In the genomic region with DNA sequence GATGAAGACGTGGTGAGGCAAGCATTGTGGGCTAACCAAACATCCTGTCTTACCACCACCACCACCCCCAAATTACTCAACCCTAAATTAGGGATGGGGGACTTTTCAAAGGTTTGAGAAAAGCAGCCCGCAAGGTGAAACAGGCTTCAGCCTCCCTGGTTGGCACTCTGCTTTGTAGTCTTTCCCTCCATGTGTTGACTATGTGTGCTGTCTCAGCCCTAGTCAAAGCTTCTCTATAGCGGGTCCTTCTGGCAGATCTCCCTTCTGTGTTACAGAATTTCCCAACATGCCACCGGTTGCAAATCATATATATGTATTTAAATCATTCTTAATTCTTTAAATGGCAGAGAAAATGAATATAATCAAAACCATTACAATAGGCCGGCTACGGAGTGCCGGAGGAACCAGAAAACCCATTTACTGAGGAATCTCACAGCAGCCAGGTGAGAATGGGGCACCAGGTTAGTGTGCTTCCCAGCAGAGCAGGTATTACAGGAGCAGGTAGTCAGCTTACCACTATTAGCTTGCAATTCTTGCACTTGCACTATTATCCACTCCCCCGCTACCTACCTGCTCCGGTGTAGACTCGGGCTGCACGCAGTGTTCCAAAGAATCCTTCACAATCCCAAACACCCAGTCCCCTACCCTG, we compare ENCODE assay signal across 8 mouse cellular contexts. TPM values are rescaled to one million over a fixed set of nuclear protein-coding genes. Genes with fewer than 3 reads are reported as not detected.
DNase-seq lines count a peak whose midpoint lies in the region; ATAC-seq and TF ChIP-seq lines count a peak whose summit lies in the region.

No protein-coding gene starts in this region.

- H3K9ac ChIP-seq in lung, postnatal 0 days (replicated peaks; ENCODE audit: low read depth) = peak overlapping the region; percentile 55
- peak overlapping the region; percentile 56 for H3K9ac ChIP-seq in intestine, embryonic 14.5 days (ENCODE audit: low read length)
- peak overlapping the region; percentile 61 for H3K9ac ChIP-seq in neural tube, embryonic 14.5 days (replicated peaks; ENCODE audit: low read depth, low read length)

- no peaks in the 10 kb centered on the region for H3K27me3 ChIP-seq in lung, postnatal 0 days (replicated peaks; ENCODE audit: insufficient read depth, low read length)
- no peaks in the 10 kb centered on the region for H3K27me3 ChIP-seq in intestine, embryonic 14.5 days (replicated peaks; ENCODE audit: control insufficient read depth, insufficient read depth, low read length)
- H3K27me3 ChIP-seq in neural tube, embryonic 14.5 days (ENCODE audit: control insufficient read depth, insufficient read depth, low read length) = no peaks in the 10 kb centered on the region

- 0 out of 2 replicates have a peak, but pooled peaks cover 4% of the 10 kb centered on the region for H3K4me1 ChIP-seq in lung, postnatal 0 days (ENCODE audit: insufficient read depth, low read depth, low read length)
- no peaks in the 10 kb centered on the region for H3K4me1 ChIP-seq in embryonic fibroblast, embryonic 13.5 days (ENCODE audit: control insufficient read depth, insufficient read depth, low read length)
- H3K4me1 ChIP-seq in intestine, embryonic 14.5 days (replicated peaks; ENCODE audit: control insufficient read depth, insufficient read depth, low read length) = no peaks in the 10 kb centered on the region
- no peaks in the 10 kb centered on the region for H3K4me1 ChIP-seq in neural tube, embryonic 14.5 days (ENCODE audit: control insufficient read depth, insufficient read depth, low read length)

- TF ChIP-seq POLR2A in embryonic fibroblast, embryonic 13.5 days (IDR thresholded peaks at IDR 0.05; ENCODE audit: low read depth, low read length) = no peak

- no peak for TF ChIP-seq CTCF in lung, postnatal 0 days (IDR thresholded peaks at IDR 0.05)
- no peak for TF ChIP-seq CTCF in embryonic fibroblast, embryonic 13.5 days (IDR thresholded peaks at IDR 0.05; ENCODE audit: borderline replicate concordance, insufficient read depth, low read length)

- H3K9me3 ChIP-seq in lung, postnatal 0 days (ENCODE audit: low read length) = no peaks in the 10 kb centered on the region
- H3K9me3 ChIP-seq in intestine, embryonic 14.5 days (ENCODE audit: control insufficient read depth, low read length) = no peaks in the 10 kb centered on the region
- no peaks in the 10 kb centered on the region for H3K9me3 ChIP-seq in neural tube, embryonic 14.5 days (ENCODE audit: control insufficient read depth, low read length)

- DNase-seq in lung, postnatal 0 days (ENCODE audit: low spot score) = peak; percentile 5
- no peak for DNase-seq in lung, postnatal 10 days
- no peak for DNase-seq in intestine, embryonic 14.5 days (ENCODE audit: low spot score)
- DNase-seq in embryo, embryonic 9.5 days (ENCODE audit: extremely low spot score) = no peak
- DNase-seq in natural killer cell, adult 2 months (ENCODE audit: low spot score in 2 of 2) = no peak
- no peak for DNase-seq in cerebellum, postnatal 4 days (ENCODE audit: low spot score in 2 of 2)

- peak overlapping the region; percentile 69 for H3K4me2 ChIP-seq in lung, postnatal 0 days (replicated peaks; ENCODE audit: low read depth, low read length)
- H3K4me2 ChIP-seq in intestine, embryonic 14.5 days (ENCODE audit: low read length) = peak overlapping the region; percentile 81
- H3K4me2 ChIP-seq in neural tube, embryonic 14.5 days (ENCODE audit: low read depth, low read length) = peak overlapping the region; percentile 85

- no peak overlapping the region for H3K27ac ChIP-seq in lung, postnatal 0 days (ENCODE audit: low read length)
- no peak overlapping the region for H3K27ac ChIP-seq in embryonic fibroblast, embryonic 13.5 days (ENCODE audit: insufficient read depth, low read length)
- H3K27ac ChIP-seq in intestine, embryonic 14.5 days (ENCODE audit: low read depth) = no peak overlapping the region
- no peak overlapping the region for H3K27ac ChIP-seq in neural tube, embryonic 14.5 days (ENCODE audit: low read depth, low read length)

- ATAC-seq in lung, postnatal 0 days = peak; percentile 40
- peak; percentile 73 for ATAC-seq in intestine, embryonic 14.5 days (replicated peaks; ENCODE audit: low FRiP score, low TSS enrichment, low read depth)
- ATAC-seq in neural tube, embryonic 14.5 days (ENCODE audit: low read depth) = no peak; the same call in 1 of the 2 replicates

- TF ChIP-seq EP300 in lung, postnatal 0 days (IDR thresholded peaks at IDR 0.05) = no peak

- no peaks in the 10 kb centered on the region for H3K36me3 ChIP-seq in lung, postnatal 0 days (ENCODE audit: insufficient read depth, low read length)
- H3K36me3 ChIP-seq in intestine, embryonic 14.5 days (ENCODE audit: control insufficient read depth, insufficient read depth, low read length) = no peaks in the 10 kb centered on the region
- H3K36me3 ChIP-seq in neural tube, embryonic 14.5 days (ENCODE audit: control insufficient read depth, insufficient read depth, low read length) = no peaks in the 10 kb centered on the region

- peak overlapping the region; percentile 50 for H3K4me3 ChIP-seq in lung, postnatal 0 days (ENCODE audit: low read depth, low read length)
- H3K4me3 ChIP-seq in embryonic fibroblast, embryonic 13.5 days (ENCODE audit: insufficient read depth, low read length) = peak overlapping the region; percentile 81
- peak overlapping the region; percentile 60 for H3K4me3 ChIP-seq in intestine, embryonic 14.5 days (ENCODE audit: low read depth, low read length)
- H3K4me3 ChIP-seq in neural tube, embryonic 14.5 days (ENCODE audit: low read depth, low read length) = peak overlapping the region; percentile 45

- 28% methylated on average over 11 of the region's 11 CpGs for WGBS in lung, postnatal 0 days
- WGBS in intestine, embryonic 14.5 days = 31% methylated on average over 11 of the region's 11 CpGs
- 40% methylated on average over 11 of the region's 11 CpGs for WGBS in neural tube, embryonic 14.5 days

RNA-seq across cellular contexts. Expression of a gene that starts 0.5 kb away (rescaled TPM):
- polyA plus RNA-seq in lung, postnatal 0 days (2015; fragmentation: Nextera tagmentation; extraction: Ambion mirVana) = 0.35 and 0.55 TPM in 2 replicates
- polyA plus RNA-seq in embryonic fibroblast, embryonic 13.5 days (2011; ENCODE audit: insufficient read length, low read depth, missing spikeins) = 0.30 TPM in 1 of 2 replicates, not detected in the other
- polyA plus RNA-seq in intestine, embryonic 14.5 days (2014; fragmentation: Nextera tagmentation; extraction: Ambion mirVana) = 1.6 and 2.4 TPM in 2 replicates
- 0.46 and 1.2 TPM in 2 replicates for polyA plus RNA-seq in neural tube, embryonic 14.5 days (2014; fragmentation: Nextera tagmentation; extraction: Ambion mirVana)

RNA-seq across cellular contexts. Expression of a gene that starts 21.1 kb away (rescaled TPM):
- polyA plus RNA-seq in lung, postnatal 0 days (2015; fragmentation: Nextera tagmentation; extraction: Ambion mirVana) = 5.3 and 6.7 TPM in 2 replicates
- 6.0 and 11.7 TPM in 2 replicates for polyA plus RNA-seq in embryonic fibroblast, embryonic 13.5 days (2011; ENCODE audit: insufficient read length, low read depth, missing spikeins)
- 6.8 and 7.2 TPM in 2 replicates for polyA plus RNA-seq in intestine, embryonic 14.5 days (2014; fragmentation: Nextera tagmentation; extraction: Ambion mirVana)
- polyA plus RNA-seq in neural tube, embryonic 14.5 days (2014; fragmentation: Nextera tagmentation; extraction: Ambion mirVana) = 3.4 and 3.5 TPM in 2 replicates

RNA-seq across cellular contexts. Expression of a gene that starts 30.7 kb away (rescaled TPM):
- 7.9 and 8.8 TPM in 2 replicates for polyA plus RNA-seq in lung, postnatal 0 days (2015; fragmentation: Nextera tagmentation; extraction: Ambion mirVana)
- polyA plus RNA-seq in embryonic fibroblast, embryonic 13.5 days (2011; ENCODE audit: insufficient read length, low read depth, missing spikeins) = 12.8 and 13.8 TPM in 2 replicates
- 8.8 and 9.0 TPM in 2 replicates for polyA plus RNA-seq in intestine, embryonic 14.5 days (2014; fragmentation: Nextera tagmentation; extraction: Ambion mirVana)
- 5.3 and 7.6 TPM in 2 replicates for polyA plus RNA-seq in neural tube, embryonic 14.5 days (2014; fragmentation: Nextera tagmentation; extraction: Ambion mirVana)

RNA-seq across cellular contexts. Expression of a gene that starts 45.1 kb away (rescaled TPM):
- 1.3 and 1.5 TPM in 2 replicates for polyA plus RNA-seq in lung, postnatal 0 days (2015; fragmentation: Nextera tagmentation; extraction: Ambion mirVana)
- polyA plus RNA-seq in embryonic fibroblast, embryonic 13.5 days (2011; ENCODE audit: insufficient read length, low read depth, missing spikeins) = 1.1 and 3.9 TPM in 2 replicates
- 1.9 and 2.0 TPM in 2 replicates for polyA plus RNA-seq in intestine, embryonic 14.5 days (2014; fragmentation: Nextera tagmentation; extraction: Ambion mirVana)
- 0.59 and 0.80 TPM in 2 replicates for polyA plus RNA-seq in neural tube, embryonic 14.5 days (2014; fragmentation: Nextera tagmentation; extraction: Ambion mirVana)

RNA-seq across cellular contexts. Expression of a gene that starts 45.1 kb away (rescaled TPM):
- 0.43 TPM in 1 of 2 replicates, not detected in the other for polyA plus RNA-seq in lung, postnatal 0 days (2015; fragmentation: Nextera tagmentation; extraction: Ambion mirVana)
- 2.3 and 2.4 TPM in 2 replicates for polyA plus RNA-seq in embryonic fibroblast, embryonic 13.5 days (2011; ENCODE audit: insufficient read length, low read depth, missing spikeins)
- polyA plus RNA-seq in intestine, embryonic 14.5 days (2014; fragmentation: Nextera tagmentation; extraction: Ambion mirVana) = 0.34 and 0.54 TPM in 2 replicates
- polyA plus RNA-seq in neural tube, embryonic 14.5 days (2014; fragmentation: Nextera tagmentation; extraction: Ambion mirVana) = not detected in 2 replicates
